8 mouse cellular contexts compared by ENCODE assay signal in the genomic region with DNA sequence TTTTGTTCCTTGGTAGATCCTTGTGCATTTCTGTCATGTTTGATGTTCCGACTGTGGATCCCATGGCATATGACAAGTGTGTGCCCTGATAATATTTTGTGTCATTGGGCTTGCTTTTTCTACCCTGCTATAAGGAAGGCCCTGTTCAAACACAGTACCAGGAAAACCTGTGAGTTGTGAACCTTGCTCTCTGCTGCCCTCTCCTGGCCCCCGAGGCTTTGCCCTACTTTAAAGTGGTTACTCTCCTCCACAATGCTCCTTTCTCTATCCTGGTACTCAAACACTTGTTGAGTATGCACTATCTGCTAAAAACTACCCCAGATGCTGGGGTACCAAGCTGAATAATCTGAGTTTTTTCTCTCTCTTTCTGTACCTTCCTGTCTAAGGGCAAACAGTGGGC.
DNase-seq lines count a peak whose midpoint lies in the region; ATAC-seq and TF ChIP-seq lines count a peak whose summit lies in the region.
"Had no signal": no experiment of that assay in that cellular context is flagged by ENCODE, and none has a peak within 500 bp of the region (broad histone marks: within the 10 kb centered on the region; RNA-seq: fewer than 3 reads in every experiment).

No protein-coding gene starts in this region.

- H3K4me3 ChIP-seq in midbrain, embryonic 11.5 days (ENCODE audit: low read depth, low read length) = no peak overlapping the region
- H3K4me3 ChIP-seq in midbrain, embryonic 16.5 days (ENCODE audit: low read depth, low read length) = no peak overlapping the region
- H3K4me3 ChIP-seq in intestine, postnatal 0 days (ENCODE audit: low read depth, low read length) = no peak overlapping the region
- no peak overlapping the region for H3K4me3 ChIP-seq in liver, embryonic 11.5 days (ENCODE audit: low read depth, low read length)
- H3K4me3 ChIP-seq: heart, embryonic 13.5 days had no signal

- no peak overlapping the region for H3K27ac ChIP-seq in midbrain, embryonic 11.5 days (ENCODE audit: low read depth, low read length)
- H3K27ac ChIP-seq in midbrain, embryonic 16.5 days (ENCODE audit: low read length) = no peak overlapping the region
- no peak overlapping the region for H3K27ac ChIP-seq in intestine, postnatal 0 days (ENCODE audit: low read depth, low read length)
- no peak overlapping the region for H3K27ac ChIP-seq in liver, embryonic 11.5 days (ENCODE audit: low read depth, low read length)
- H3K27ac ChIP-seq: heart, embryonic 13.5 days had no signal

- DNase-seq in midbrain, embryonic 11.5 days (ENCODE audit: low spot score, missing footprints) = peak; percentile 95
- peak; percentile 64 for DNase-seq in ZHBTc4 (ENCODE audit: low read depth, low spot score)
- DNase-seq in embryo, embryonic 10 days (ENCODE audit: low spot score) = peak; percentile 79
- DNase-seq in liver, embryonic 11.5 days (ENCODE audit: low spot score) = peak; percentile 64
- DNase-seq in right cerebral cortex, adult 2 months (ENCODE audit: low spot score in 2 of 2) = peak; percentile 40 to 51

- TF ChIP-seq CTCF in intestine, postnatal 0 days (IDR thresholded peaks at IDR 0.05; ENCODE audit: low read depth) = peak; percentile 89

- peaks cover 7% of the 10 kb centered on the region; the same call in 1 of the 2 replicates for H3K4me1 ChIP-seq in midbrain, embryonic 11.5 days (ENCODE audit: control insufficient read depth, insufficient read depth, low read length)
- H3K4me1 ChIP-seq in midbrain, embryonic 16.5 days (ENCODE audit: control insufficient read depth, insufficient read depth, low read length) = peaks cover 3% of the 10 kb centered on the region; the same call in 1 of the 2 replicates
- no peaks in the 10 kb centered on the region for H3K4me1 ChIP-seq in intestine, postnatal 0 days (replicated peaks; ENCODE audit: control insufficient read depth, insufficient read depth, low read length)
- no peaks in the 10 kb centered on the region for H3K4me1 ChIP-seq in liver, embryonic 11.5 days (replicated peaks; ENCODE audit: control insufficient read depth, insufficient read depth, low read length)

- no peaks in the 10 kb centered on the region for H3K27me3 ChIP-seq in midbrain, embryonic 11.5 days (ENCODE audit: control insufficient read depth, insufficient read depth, low read length)
- no peaks in the 10 kb centered on the region for H3K27me3 ChIP-seq in midbrain, embryonic 16.5 days (ENCODE audit: control insufficient read depth, insufficient read depth, low read depth, low read length)
- no peaks in the 10 kb centered on the region for H3K27me3 ChIP-seq in intestine, postnatal 0 days (replicated peaks; ENCODE audit: control insufficient read depth, insufficient read depth, low read length)
- H3K27me3 ChIP-seq in liver, embryonic 11.5 days (replicated peaks; ENCODE audit: control insufficient read depth, insufficient read depth, low read length) = no peaks in the 10 kb centered on the region

- no peak for ATAC-seq in midbrain, embryonic 11.5 days (ENCODE audit: low FRiP score)
- ATAC-seq in midbrain, embryonic 16.5 days = no peak
- 0 out of 2 replicates have a peak, but pooled peaks have one; percentile 47 for ATAC-seq in intestine, postnatal 0 days
- ATAC-seq in liver, embryonic 11.5 days (replicated peaks; ENCODE audit: low FRiP score) = peak; percentile 70

- 41% methylated on average over 2 of the region's 2 CpGs for WGBS in midbrain, embryonic 11.5 days
- 47% methylated on average over 2 of the region's 2 CpGs for WGBS in midbrain, embryonic 16.5 days
- WGBS in intestine, postnatal 0 days = 33% methylated on average over 2 of the region's 2 CpGs
- 35% methylated on average over 2 of the region's 2 CpGs for WGBS in liver, embryonic 11.5 days

- H3K4me2 ChIP-seq in midbrain, embryonic 11.5 days = no peak overlapping the region
- no peak overlapping the region for H3K4me2 ChIP-seq in midbrain, embryonic 16.5 days (ENCODE audit: low read length)
- H3K4me2 ChIP-seq in intestine, postnatal 0 days (replicated peaks; ENCODE audit: low read depth) = no peak overlapping the region
- no peak overlapping the region for H3K4me2 ChIP-seq in liver, embryonic 11.5 days
- H3K4me2 ChIP-seq: heart, embryonic 13.5 days had no signal

- no peaks in the 10 kb centered on the region for H3K9me3 ChIP-seq in midbrain, embryonic 11.5 days (ENCODE audit: control insufficient read depth, low read length)
- H3K9me3 ChIP-seq in midbrain, embryonic 16.5 days (replicated peaks; ENCODE audit: control insufficient read depth, low read length, poor library complexity, severe bottlenecking) = no peaks in the 10 kb centered on the region
- H3K9me3 ChIP-seq in intestine, postnatal 0 days (ENCODE audit: control insufficient read depth) = no peaks in the 10 kb centered on the region
- H3K9me3 ChIP-seq in liver, embryonic 11.5 days (ENCODE audit: control insufficient read depth, low read length) = no peaks in the 10 kb centered on the region
- H3K9me3 ChIP-seq: heart, embryonic 13.5 days had no signal

- H3K9ac ChIP-seq in midbrain, embryonic 11.5 days (ENCODE audit: low read length) = no peak overlapping the region
- no peak overlapping the region for H3K9ac ChIP-seq in midbrain, embryonic 16.5 days (ENCODE audit: low read depth, low read length)
- H3K9ac ChIP-seq in intestine, postnatal 0 days (ENCODE audit: low read depth, low read length) = no peak overlapping the region
- no peak overlapping the region for H3K9ac ChIP-seq in liver, embryonic 11.5 days (ENCODE audit: low read depth, low read length)
- H3K9ac ChIP-seq: heart, embryonic 13.5 days had no signal

- H3K36me3 ChIP-seq in midbrain, embryonic 11.5 days (ENCODE audit: control insufficient read depth, insufficient read depth, low read length) = no peaks in the 10 kb centered on the region
- no peaks in the 10 kb centered on the region for H3K36me3 ChIP-seq in midbrain, embryonic 16.5 days (ENCODE audit: control insufficient read depth, insufficient read depth, low read length)
- H3K36me3 ChIP-seq in intestine, postnatal 0 days (ENCODE audit: control insufficient read depth, insufficient read depth) = no peaks in the 10 kb centered on the region
- no peaks in the 10 kb centered on the region for H3K36me3 ChIP-seq in liver, embryonic 11.5 days (ENCODE audit: control insufficient read depth, insufficient read depth, low read length)
- H3K36me3 ChIP-seq: heart, embryonic 13.5 days had no signal

Comparison
In these comparisons a context has a peak if more than half of its experiments do, and no peak if none do; other contexts are left out.
1. ATAC-seq: peak in intestine, postnatal 0 days (single experiment) and liver, embryonic 11.5 days (single experiment); none in midbrain, embryonic 11.5 days (single experiment) and midbrain, embryonic 16.5 days (single experiment).
2. Peak in every context shown above with its lines, with median percentiles within 50 percentile points of each other: DNase-seq.